Mouse (Mus musculus) CH12.LX (cell line): ENCODE data around the gene Ephb6.

Source experiments
- EP300 ChIP-seq: IDR thresholded peaks from 2 replicates; pipeline ENCODE4 v1.6.1; 2011; ENCODE audit warnings: low read length, improper control_type of control experiment
- IRF4 ChIP-seq: IDR thresholded peaks from 2 replicates; pipeline ENCODE4 v1.6.1; 2014; ENCODE audit warnings: low read depth, mild to moderate bottlenecking, inconsistent platforms, low read length, improper control_type of control experiment

DNA sequence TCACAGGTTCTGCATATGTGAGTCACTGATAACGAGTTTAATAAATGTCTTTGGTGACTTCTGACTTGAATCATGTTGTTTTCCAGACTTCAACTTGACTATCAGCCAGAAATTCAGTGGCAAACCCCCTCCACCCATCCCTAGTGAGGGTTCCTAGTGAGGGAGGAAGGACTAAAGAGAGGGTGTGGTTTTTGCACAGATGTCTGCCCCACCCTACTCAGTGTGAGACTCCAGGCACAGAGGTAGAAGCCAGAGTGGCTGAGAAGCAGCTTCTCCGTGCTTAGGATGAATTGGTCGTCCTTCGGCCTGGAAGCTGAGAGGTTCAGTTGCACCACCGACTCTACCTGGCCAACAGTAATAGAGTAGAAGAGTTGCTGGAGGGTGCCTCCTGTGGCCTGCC lies 47.8 kb upstream of the Ephb6 start:
- TF ChIP-seq IRF4: no peak
- no peak for TF ChIP-seq EP300
